Mouse (Mus musculus): ENCODE results near the gene Lif.

- TF ChIP-seq CTCF (IDR thresholded peaks at IDR 0.05; ENCODE audit: low read depth, low read length) (no peak), POLR2A (IDR thresholded peaks at IDR 0.05; ENCODE audit: extremely low read depth, insufficient read depth, low read length) (no peak)
Measured at GRCm38 (mm10) chr11:4306086-4306485, 48.7 kb downstream of the Lif start.

Data from liver, adult 2 months (tissue).